Mouse (Mus musculus) urinary bladder, adult 2 months (tissue): ENCODE data around the gene Cd27. TPM values are rescaled to one million over a fixed set of nuclear protein-coding genes. Genes with fewer than 3 reads are reported as not detected.

Experiments used
- DNase-seq: peaks from one replicate; pipeline ENCODE4 v3.0.0; 2022; ENCODE audit warnings: low spot score
- polyA plus RNA-seq: library from polyadenylated mRNA; depleted of rRNA; stranded (reverse); fragments of >200 nt; gene quantifications from 2 replicates; pipeline ENCODE4 v1.2.3, GENCODE M21; 2012

Cd27 gene
- polyA plus RNA-seq, 1 experiment, result 0.83 TPM

GRCm38 (mm10) chr6:125244551-125244950 is 7.7 kb upstream of the Cd27 start:
- no peak for DNase-seq

- DNase-seq, result no peak
Measured at GRCm38 (mm10) chr6:125241566-125241965, 4.8 kb upstream of the Cd27 start.

- DNase-seq, result no peak
Measured at GRCm38 (mm10) chr6:125240617-125241016, 3.8 kb upstream of the Cd27 start.

GRCm38 (mm10) chr6:125239547-125239946 is 2.7 kb upstream of the Cd27 start:
- no peak for DNase-seq

- DNase-seq, result no peak
Measured at GRCm38 (mm10) chr6:125238396-125238795, 1.6 kb upstream of the Cd27 start.

- no peak for DNase-seq
Measured at GRCm38 (mm10) chr6:125237421-125237820, 611 bp upstream of the Cd27 start.

GRCm38 (mm10) chr6:125236341-125236740 is 469 bp downstream of the Cd27 start:
- no peak for DNase-seq

GRCm38 (mm10) chr6:125234520-125234828 is 2.3 kb downstream of the Cd27 start:
- no peak for DNase-seq

GRCm38 (mm10) chr6:125233816-125234519 is 2.8 kb downstream of the Cd27 start:
- DNase-seq, result no peak

- no peak for DNase-seq
Measured at GRCm38 (mm10) chr6:125232516-125232915, 4.3 kb downstream of the Cd27 start.

GRCm38 (mm10) chr6:125232045-125232437 is 4.8 kb downstream of the Cd27 start:
- DNase-seq, result no peak

GRCm38 (mm10) chr6:125231117-125232044 is 5.4 kb downstream of the Cd27 start, which contains the start of gene Tapbpl:
Gene Tapbpl (minus strand): TSS chr6:125231860.
- DNase-seq, result peak; percentile 44

GRCm38 (mm10) chr6:125230571-125230970 is 6.2 kb downstream of the Cd27 start:
- no peak for DNase-seq

- no peak for DNase-seq
Measured at GRCm38 (mm10) chr6:125225518-125226115, 11.2 kb downstream of the Cd27 start.

GRCm38 (mm10) chr6:125222577-125222976 is 14.2 kb downstream of the Cd27 start:
- no peak for DNase-seq

GRCm38 (mm10) chr6:125222146-125222545 is 14.7 kb downstream of the Cd27 start:
- no peak for DNase-seq

- DNase-seq, result no peak
Measured at GRCm38 (mm10) chr6:125221115-125221745, 15.6 kb downstream of the Cd27 start.

GRCm38 (mm10) chr6:125218963-125219362 is 17.8 kb downstream of the Cd27 start:
- DNase-seq, result no peak

GRCm38 (mm10) chr6:125217899-125218298 is 18.9 kb downstream of the Cd27 start:
- no peak for DNase-seq

- DNase-seq, result no peak
Measured at GRCm38 (mm10) chr6:125216898-125217297, 19.9 kb downstream of the Cd27 start.

GRCm38 (mm10) chr6:125215148-125215954 is 21.5 kb downstream of the Cd27 start, which contains the start of gene Vamp1:
Gene Vamp1 (plus strand): TSS chr6:125215551.
- DNase-seq, result peak; percentile 83
